Mouse (Mus musculus) lung, adult 2 months (tissue): ENCODE data around the gene Pcdh20.

ENCODE experiments used
- CTCF ChIP-seq: fragments of 200-500 bp; IDR thresholded peaks from 2 replicates; pipeline ENCODE4 v1.5.1; 2011; ENCODE audit warnings: mild to moderate bottlenecking, low read length, control low read depth; ENCODE audit not compliant: insufficient read depth
- POLR2A ChIP-seq: fragments of 200-500 bp; IDR thresholded peaks from 2 replicates; pipeline ENCODE4 v1.6.1; 2011; ENCODE audit warnings: low read depth, mild to moderate bottlenecking, control low read depth, low read length, borderline replicate concordance; ENCODE audit errors: extremely low read depth

GRCm38 (mm10) chr14:88443304-88443703 lies 27.9 kb downstream of the Pcdh20 start:
- TF ChIP-seq CTCF, result no peak
- no peak for TF ChIP-seq POLR2A
